Mouse (Mus musculus) megakaryocyte, embryonic 14.5 days (primary cell): ENCODE data around the gene Sorbs1.

Experiments used
- FLI1 ChIP-seq: IDR thresholded peaks from 2 replicates; pipeline ENCODE4 v1.6.1; 2012; ENCODE audit warnings: low read length, inconsistent platforms, mixed read lengths
- GATA1 ChIP-seq: IDR thresholded peaks from 3 replicates; pipeline ENCODE4 v1.6.1; 2012; ENCODE audit warnings: mixed read lengths, low read length, inconsistent platforms, borderline replicate concordance

GRCm38 (mm10) chr19:40442377-40442776 lies 71.2 kb downstream of the Sorbs1 start:
- no peak for TF ChIP-seq GATA1
- TF ChIP-seq FLI1: no peak
